Mouse (Mus musculus) lung, embryonic 15.5 days (tissue): Measurements from ENCODE around the gene Col7a1. TPM values are rescaled to one million over a fixed set of nuclear protein-coding genes. Genes with fewer than 3 reads are reported as not detected.

Experiments
- ATAC-seq: fragments of 200-750 bp; cut with Nextera tagmentation; 2 replicates; pipeline ENCODE4 v1.8.0; 2017; ENCODE audit warnings: moderate number of reproducible peaks, borderline replicate concordance; ENCODE audit not compliant: low FRiP score, low TSS enrichment; ENCODE audit errors: extremely low read depth
- H3K27ac ChIP-seq: fragments of 300-500 bp; sonication (generic); 2 replicates; pipeline ENCODE4 v1.5.1; 2015; ENCODE audit warnings: moderate library complexity, mild to moderate bottlenecking, inconsistent platforms
- H3K27me3 ChIP-seq: fragments of 300-500 bp; sonication (generic); 2 replicates; pipeline ENCODE4 v1.6.1; 2015; ENCODE audit warnings: inconsistent platforms
- H3K36me3 ChIP-seq: fragments of 300-500 bp; sonication (generic); 2 replicates; pipeline ENCODE4 v1.6.1; 2015; ENCODE audit warnings: inconsistent platforms
- H3K4me1 ChIP-seq: fragments of 300-500 bp; sonication (generic); 2 replicates; pipeline ENCODE4 v1.6.1; 2015; ENCODE audit warnings: inconsistent platforms
- H3K4me2 ChIP-seq: fragments of 300-500 bp; sonication (generic); 2 replicates; pipeline ENCODE4 v1.6.1; 2015; ENCODE audit warnings: inconsistent platforms, mild to moderate bottlenecking, moderate library complexity
- H3K4me3 ChIP-seq: fragments of 300-500 bp; sonication (generic); 2 replicates; pipeline ENCODE4 v1.5.1; 2015; ENCODE audit warnings: mild to moderate bottlenecking, inconsistent platforms
- H3K9ac ChIP-seq: fragments of 300-500 bp; sonication (generic); 2 replicates; pipeline ENCODE4 v1.6.1; 2015; ENCODE audit warnings: inconsistent platforms
- H3K9me3 ChIP-seq: fragments of 300-500 bp; sonication (generic); 2 replicates; pipeline ENCODE4 v1.6.1; 2016; ENCODE audit warnings: inconsistent platforms
- WGBS: fragments of 180-500 bp; shearing (Covaris S2); methylation state at CpG from one replicate; pipeline ENCODE4 v1.1.7; 2015; 5-methylcytosine and 5-hydroxymethylcytosine counted together
- polyA plus RNA-seq: library from polyadenylated mRNA; unstranded; fragments of >200 nt; fragmentation: Nextera tagmentation; extraction: Ambion mirVana; gene quantifications from 2 replicates; pipeline ENCODE4 v1.2.1, GENCODE M21; 2015

The Col7a1 gene
- polyA plus RNA-seq, 1 experiment from 2014 or later: 1.0 TPM

DNA sequence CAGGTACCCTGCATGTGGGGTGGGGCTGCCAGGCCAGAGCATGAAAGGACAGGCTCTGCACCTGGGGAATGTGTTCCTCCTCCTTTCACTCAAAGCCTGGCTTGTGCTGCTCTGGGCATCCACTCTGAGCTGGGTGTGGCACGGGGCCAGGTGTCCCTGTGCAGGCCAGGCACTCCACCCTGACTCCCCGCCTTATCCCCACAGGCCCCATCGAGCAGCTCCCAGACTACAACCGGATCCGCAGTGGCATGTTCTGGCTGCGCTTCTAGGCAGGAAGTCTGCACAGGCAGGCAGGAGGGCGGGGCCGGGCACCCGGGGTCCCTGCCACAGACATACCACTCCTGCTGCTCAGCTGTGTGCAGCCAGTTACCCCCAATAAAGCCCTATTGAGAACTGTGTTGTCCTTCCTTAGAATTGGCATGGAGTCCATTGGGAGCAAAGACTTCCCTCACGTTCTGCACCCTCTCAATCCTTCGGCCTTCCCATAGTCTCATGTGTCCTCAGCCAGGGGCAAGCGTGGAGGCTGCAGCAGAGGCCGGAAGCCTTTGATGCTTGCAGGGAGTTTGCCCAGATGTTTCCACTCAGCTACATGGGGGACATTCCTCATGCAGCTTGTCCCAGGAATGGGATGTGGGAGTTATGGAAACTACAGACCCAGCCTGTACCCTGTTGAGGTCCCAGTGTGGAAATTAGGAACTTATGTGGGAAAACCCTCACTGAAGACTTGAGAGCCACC lies 4.0 kb upstream of the Col7a1 start:
- ATAC-seq: peak; percentile 61; the same call in 1 of the 2 replicates
- peaks cover 14% of the 10 kb centered on the region; the same call in 1 of the 2 replicates for H3K27me3 ChIP-seq
- no peak overlapping the region for H3K9ac ChIP-seq
- peaks cover 61% of the 10 kb centered on the region for H3K36me3 ChIP-seq
- WGBS: 57% methylated on average over 13 of the region's 13 CpGs
- no peak overlapping the region for H3K4me2 ChIP-seq
- no peaks in the 10 kb centered on the region for H3K9me3 ChIP-seq
- peaks cover 10% of the 10 kb centered on the region; the same call in 1 of the 2 replicates for H3K4me1 ChIP-seq
- peak overlapping the region; percentile 68 for H3K27ac ChIP-seq
- no peak overlapping the region for H3K4me3 ChIP-seq

DNA sequence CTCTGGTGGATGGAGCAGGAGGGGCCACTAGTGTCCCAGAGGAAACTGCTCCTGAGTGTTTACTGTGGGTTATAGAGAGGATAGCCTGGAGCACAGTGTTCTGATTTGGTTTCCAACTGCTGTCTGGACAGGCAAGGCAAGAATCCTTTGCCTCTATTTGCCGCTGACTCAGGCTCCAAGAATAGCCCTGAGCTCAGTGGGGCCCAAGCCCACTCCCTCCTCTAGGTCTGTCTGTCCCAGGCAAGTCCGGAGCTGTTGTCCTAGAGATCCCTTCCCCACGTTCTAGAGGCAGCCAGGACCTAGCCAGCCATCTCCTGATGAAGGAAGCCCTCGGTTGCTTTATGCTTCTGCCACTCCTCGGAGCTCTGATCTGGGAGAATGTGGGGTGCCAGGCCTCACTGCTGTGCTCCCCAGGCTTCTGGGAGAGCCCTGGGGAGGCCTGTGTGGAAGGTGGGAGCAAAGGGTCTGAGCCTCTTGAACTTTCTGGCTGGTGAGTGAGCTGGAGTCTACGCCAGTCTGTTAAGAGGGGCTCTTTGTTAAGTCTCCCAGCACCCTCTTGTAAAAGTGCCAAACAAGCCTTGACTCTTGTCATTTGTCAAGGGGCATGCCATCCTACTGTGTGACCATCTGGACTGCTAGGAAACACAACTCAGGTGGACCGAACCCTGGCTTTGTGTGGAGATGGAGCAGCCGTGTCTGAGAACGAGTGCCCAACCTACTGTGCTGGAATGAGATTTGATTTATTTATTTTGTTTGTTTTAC lies 3.2 kb upstream of the Col7a1 start:
- H3K4me1 ChIP-seq: peaks cover 10% of the 10 kb centered on the region; the same call in 1 of the 2 replicates
- WGBS: 84% methylated on average over 9 of the region's 9 CpGs
- H3K9me3 ChIP-seq: no peaks in the 10 kb centered on the region
- peaks cover 53% of the 10 kb centered on the region for H3K36me3 ChIP-seq
- peaks cover 14% of the 10 kb centered on the region; the same call in 1 of the 2 replicates for H3K27me3 ChIP-seq
- no peak overlapping the region for H3K4me2 ChIP-seq
- peak overlapping the region; percentile 68 for H3K27ac ChIP-seq
- H3K9ac ChIP-seq: no peak overlapping the region
- ATAC-seq: no peak
- no peak overlapping the region for H3K4me3 ChIP-seq

- no peak overlapping the region for H3K9ac ChIP-seq
- H3K27me3 ChIP-seq: peaks cover 14% of the 10 kb centered on the region; the same call in 1 of the 2 replicates
- H3K9me3 ChIP-seq: no peaks in the 10 kb centered on the region
- no peak overlapping the region for H3K4me2 ChIP-seq
- 0 out of 2 replicates have a peak, but pooled peaks cover 3% of the 10 kb centered on the region for H3K4me1 ChIP-seq
- 75% methylated on average over 11 of the region's 11 CpGs for WGBS
- H3K27ac ChIP-seq: no peak overlapping the region
- H3K36me3 ChIP-seq: peaks cover 6% of the 10 kb centered on the region
- ATAC-seq: no peak
- no peak overlapping the region for H3K4me3 ChIP-seq
These were observed 1.9 kb downstream of the Col7a1 start for GRCm38 (mm10) chr9:108955241-108955640.

DNA sequence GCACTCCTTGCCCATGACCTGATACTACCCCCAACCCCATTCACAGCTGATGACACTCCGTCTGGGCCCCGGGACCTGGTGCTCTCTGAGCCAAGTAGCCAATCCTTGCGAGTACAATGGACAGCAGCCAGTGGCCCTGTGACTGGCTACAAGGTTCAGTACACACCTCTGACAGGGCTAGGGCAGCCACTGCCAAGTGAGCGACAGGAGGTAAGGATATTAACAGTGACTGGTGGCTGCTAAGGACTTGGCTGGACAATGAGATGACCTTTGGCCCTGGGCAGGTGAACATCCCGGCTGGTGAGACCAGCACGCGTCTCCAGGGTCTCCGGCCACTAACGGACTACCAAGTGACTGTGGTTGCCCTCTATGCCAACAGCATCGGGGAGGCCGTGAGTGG lies 2.5 kb downstream of the Col7a1 start:
- no peak overlapping the region for H3K27ac ChIP-seq
- WGBS: 83% methylated on average over 11 of the region's 11 CpGs
- H3K4me1 ChIP-seq: 0 out of 2 replicates have a peak, but pooled peaks cover 3% of the 10 kb centered on the region
- H3K27me3 ChIP-seq: peaks cover 14% of the 10 kb centered on the region; the same call in 1 of the 2 replicates
- H3K4me2 ChIP-seq: no peak overlapping the region
- no peak for ATAC-seq
- no peak overlapping the region for H3K4me3 ChIP-seq
- no peaks in the 10 kb centered on the region for H3K9me3 ChIP-seq
- H3K9ac ChIP-seq: no peak overlapping the region
- peaks cover 2% of the 10 kb centered on the region; the same call in 1 of the 2 replicates for H3K36me3 ChIP-seq

DNA sequence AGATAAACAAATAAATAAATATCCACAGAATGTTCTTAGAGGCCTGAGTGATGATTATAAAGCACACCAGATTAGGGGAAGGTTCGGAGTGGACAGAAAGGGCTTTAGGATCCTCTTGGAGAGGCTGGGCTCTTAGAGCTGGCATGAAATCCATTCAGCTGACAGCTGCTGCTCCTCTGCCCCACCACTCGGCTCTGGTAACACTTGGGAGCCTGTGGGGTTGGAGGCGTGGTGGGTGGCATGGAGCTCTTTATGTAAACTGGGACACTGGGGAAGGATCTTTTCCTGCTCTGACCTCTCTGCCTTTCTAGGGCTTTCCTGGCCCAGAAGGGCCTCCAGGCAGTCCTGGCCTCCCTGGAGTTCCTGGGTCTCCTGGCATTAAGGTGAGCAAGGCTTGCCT lies 10.2 kb downstream of the Col7a1 start:
- no peaks in the 10 kb centered on the region for H3K4me1 ChIP-seq
- no peak overlapping the region for H3K4me2 ChIP-seq
- no peak overlapping the region for H3K27ac ChIP-seq
- no peaks in the 10 kb centered on the region for H3K36me3 ChIP-seq
- no peaks in the 10 kb centered on the region for H3K9me3 ChIP-seq
- no peaks in the 10 kb centered on the region for H3K27me3 ChIP-seq
- no peak for ATAC-seq
- no peak overlapping the region for H3K4me3 ChIP-seq
- no peak overlapping the region for H3K9ac ChIP-seq
- 49% methylated on average over 3 of the region's 3 CpGs for WGBS

DNA sequence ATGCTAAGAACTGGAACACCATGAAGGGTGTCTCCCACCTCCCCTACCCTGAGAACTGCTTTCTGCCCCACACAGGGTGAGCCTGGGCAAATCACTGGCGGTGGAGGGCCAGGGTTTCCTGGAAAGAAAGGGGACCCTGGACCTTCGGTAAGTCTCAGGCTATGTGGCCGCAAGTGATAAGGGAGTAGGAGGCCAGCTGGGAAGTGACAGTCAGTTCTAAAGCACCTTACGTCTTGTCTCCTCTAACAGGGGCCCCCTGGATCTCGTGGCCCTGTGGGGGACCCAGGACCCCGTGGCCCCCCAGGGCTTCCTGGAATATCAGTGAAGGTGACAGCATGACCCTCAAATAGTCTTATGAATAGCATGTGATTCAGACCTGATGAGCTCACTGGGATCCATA lies 11.0 kb downstream of the Col7a1 start:
- H3K9ac ChIP-seq: no peak overlapping the region
- no peaks in the 10 kb centered on the region for H3K4me1 ChIP-seq
- no peaks in the 10 kb centered on the region for H3K36me3 ChIP-seq
- H3K27me3 ChIP-seq: no peaks in the 10 kb centered on the region
- WGBS: 66% methylated on average over 6 of the region's 6 CpGs
- no peak overlapping the region for H3K4me2 ChIP-seq
- H3K27ac ChIP-seq: no peak overlapping the region
- no peak overlapping the region for H3K4me3 ChIP-seq
- no peaks in the 10 kb centered on the region for H3K9me3 ChIP-seq
- ATAC-seq: no peak

DNA sequence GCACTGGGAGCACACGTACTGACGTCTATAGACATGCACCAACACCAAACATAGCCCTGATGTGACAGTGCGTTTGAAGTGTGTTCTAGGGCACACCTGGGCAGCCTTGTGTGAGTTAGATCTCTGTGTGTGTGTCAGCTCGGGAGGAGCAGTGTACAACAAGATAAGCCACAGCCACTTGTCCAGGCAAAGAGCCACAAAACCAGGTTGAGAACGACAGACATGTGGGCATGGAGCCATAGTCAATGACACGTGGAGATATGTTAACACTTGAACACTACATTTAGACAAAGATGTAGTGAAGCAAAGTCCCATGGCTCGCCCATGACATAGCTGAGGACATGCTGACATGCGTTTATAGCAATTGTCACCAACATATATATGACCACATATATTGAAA lies 17.2 kb downstream of the Col7a1 start:
- H3K4me3 ChIP-seq: no peak overlapping the region
- H3K4me2 ChIP-seq: no peak overlapping the region
- H3K9me3 ChIP-seq: no peaks in the 10 kb centered on the region
- no peak overlapping the region for H3K27ac ChIP-seq
- no peaks in the 10 kb centered on the region for H3K36me3 ChIP-seq
- no peak overlapping the region for H3K9ac ChIP-seq
- no peaks in the 10 kb centered on the region for H3K27me3 ChIP-seq
- 72% methylated on average over 8 of the region's 8 CpGs for WGBS
- no peak for ATAC-seq
- no peaks in the 10 kb centered on the region for H3K4me1 ChIP-seq

DNA sequence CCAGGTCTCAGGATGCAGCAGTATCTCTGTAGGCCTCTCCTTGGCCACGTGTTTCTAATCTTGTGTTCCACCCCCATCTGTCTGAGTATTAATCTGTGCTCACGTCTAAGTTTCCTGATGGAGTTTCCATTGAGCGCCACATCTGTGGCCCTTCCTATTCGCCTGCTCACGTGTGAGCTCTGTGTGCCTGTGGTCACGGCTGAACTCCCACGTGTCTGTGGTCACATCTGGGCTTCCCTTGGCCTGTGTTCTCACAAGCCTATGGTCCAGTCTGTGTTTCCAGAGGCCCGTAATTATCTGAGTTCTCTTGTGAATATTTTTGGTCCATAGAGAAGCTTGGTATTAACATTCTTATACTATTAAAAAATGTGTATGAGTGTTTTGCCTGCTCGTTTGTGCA lies 23.1 kb downstream of the Col7a1 start:
- Histone ChIP-seq H3K27ac (no peak overlapping the region), H3K4me2 (no peak overlapping the region), H3K4me3 (no peak overlapping the region), H3K36me3 (no peaks in the 10 kb centered on the region), H3K4me1 (no peaks in the 10 kb centered on the region), H3K9me3 (no peaks in the 10 kb centered on the region), H3K27me3 (no peaks in the 10 kb centered on the region), H3K9ac (no peak overlapping the region)
- ATAC-seq: no peak
- 77% methylated on average over 9 of the region's 9 CpGs for WGBS

DNA sequence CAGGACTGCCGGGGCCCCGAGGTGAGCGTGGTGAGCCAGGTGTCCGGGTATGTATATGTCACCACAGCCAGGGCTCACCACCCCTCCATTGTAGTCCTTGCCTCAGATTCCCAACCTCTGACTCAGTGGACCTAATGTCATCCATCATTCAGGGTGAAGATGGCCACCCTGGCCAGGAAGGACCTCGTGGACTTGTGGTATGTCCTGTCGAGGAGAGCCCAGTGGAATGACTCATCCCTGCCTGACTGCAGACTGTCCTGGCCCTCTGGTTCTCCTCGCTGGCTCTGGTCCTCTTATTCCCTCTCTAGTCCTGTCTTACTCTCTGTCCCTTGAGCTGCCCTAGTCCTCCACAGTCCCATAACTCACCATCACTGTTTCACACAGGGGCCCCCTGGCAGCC lies 24.6 kb downstream of the Col7a1 start:
- H3K4me2 ChIP-seq: no peak overlapping the region
- no peaks in the 10 kb centered on the region for H3K27me3 ChIP-seq
- ATAC-seq: no peak
- no peaks in the 10 kb centered on the region for H3K36me3 ChIP-seq
- 65% methylated on average over 7 of the region's 7 CpGs for WGBS
- no peaks in the 10 kb centered on the region for H3K9me3 ChIP-seq
- no peak overlapping the region for H3K4me3 ChIP-seq
- no peak overlapping the region for H3K9ac ChIP-seq
- no peak overlapping the region for H3K27ac ChIP-seq
- no peaks in the 10 kb centered on the region for H3K4me1 ChIP-seq

DNA sequence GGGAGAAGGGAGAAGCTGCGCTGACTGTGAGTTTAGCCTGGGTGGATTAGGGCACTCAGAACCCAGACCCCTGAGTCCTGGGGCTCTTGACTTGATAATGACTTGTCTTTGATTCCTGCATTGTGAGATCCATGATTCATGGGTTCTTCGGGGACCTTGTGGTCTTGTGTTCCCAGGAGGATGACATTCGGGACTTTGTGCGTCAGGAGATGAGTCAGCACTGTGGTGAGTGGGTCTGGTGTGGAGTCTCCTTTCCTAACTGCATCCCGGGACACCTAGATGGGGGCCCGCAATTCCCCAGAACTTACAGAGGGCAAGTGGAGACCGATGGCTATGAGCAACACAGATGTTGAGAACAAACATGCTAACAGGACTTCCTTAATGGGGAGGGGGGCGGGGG lies 29.1 kb downstream of the Col7a1 start:
- Histone ChIP-seq H3K9me3 (no peaks in the 10 kb centered on the region), H3K9ac (no peak overlapping the region), H3K36me3 (no peaks in the 10 kb centered on the region), H3K27ac (no peak overlapping the region), H3K4me2 (no peak overlapping the region), H3K4me3 (no peak overlapping the region), H3K4me1 (no peaks in the 10 kb centered on the region), H3K27me3 (no peaks in the 10 kb centered on the region)
- no peak for ATAC-seq
- WGBS: 71% methylated on average over 8 of the region's 8 CpGs

DNA sequence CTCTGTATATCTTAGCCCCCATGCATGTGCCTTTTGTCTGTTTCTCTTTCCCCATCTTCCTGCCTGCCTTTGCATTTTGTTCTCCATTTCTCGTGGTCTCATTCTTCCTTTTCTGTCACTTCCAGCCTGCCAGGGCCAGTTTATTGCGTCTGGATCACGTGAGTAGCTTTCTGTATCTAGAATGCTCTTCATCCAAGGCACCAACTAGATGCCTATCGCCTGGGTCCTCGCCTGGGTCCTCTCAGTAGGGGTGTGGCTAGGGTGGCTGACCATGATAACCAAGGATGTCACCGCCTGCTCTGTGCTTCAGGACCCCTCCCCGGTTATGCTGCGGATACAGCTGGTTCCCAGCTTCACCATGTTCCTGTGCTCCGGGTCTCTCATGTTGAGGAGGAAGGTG lies 29.8 kb downstream of the Col7a1 start:
- no peaks in the 10 kb centered on the region for H3K9me3 ChIP-seq
- no peak overlapping the region for H3K4me3 ChIP-seq
- H3K4me2 ChIP-seq: no peak overlapping the region
- 69% methylated on average over 9 of the region's 9 CpGs for WGBS
- H3K4me1 ChIP-seq: peaks cover 6% of the 10 kb centered on the region; the same call in 1 of the 2 replicates
- H3K27me3 ChIP-seq: no peaks in the 10 kb centered on the region
- H3K27ac ChIP-seq: no peak overlapping the region
- no peaks in the 10 kb centered on the region for H3K36me3 ChIP-seq
- no peak for ATAC-seq
- no peak overlapping the region for H3K9ac ChIP-seq

DNA sequence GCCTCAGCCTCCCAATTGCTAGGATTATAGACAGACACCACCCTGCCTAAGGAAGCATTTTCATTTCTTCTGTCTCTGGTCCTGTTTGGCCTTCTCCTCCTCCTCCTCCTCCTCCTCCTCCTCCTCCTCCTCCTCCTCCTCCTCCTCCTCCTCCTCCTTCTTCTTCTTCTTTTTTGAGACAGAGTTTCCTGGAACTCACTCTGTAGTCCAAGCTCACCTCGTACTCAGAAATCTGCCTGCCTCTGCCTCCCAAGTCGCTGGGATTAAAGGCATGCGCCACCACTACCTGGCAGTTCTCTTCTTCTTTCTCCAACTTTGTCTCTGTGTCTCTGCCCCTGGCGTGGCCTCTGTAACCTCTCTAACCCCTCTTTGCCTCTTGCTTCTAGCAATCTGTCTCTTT lies 32.3 kb downstream of the Col7a1 start, which contains the start of gene Ucn2:
Gene Ucn2, plus strand, starts transcription at position 301 of the 400 bp plus-strand sequence.
- whole genome bisulfite sequencing: 72% methylated on average over 4 of the region's 4 CpGs
- Histone ChIP-seq H3K27me3 (no peaks in the 10 kb centered on the region), H3K4me1 (peaks cover 26% of the 10 kb centered on the region), H3K4me3 (no peak within 1 kb of the TSS), H3K4me2 (no peak within 1 kb of the TSS), H3K36me3 (no peaks in the 10 kb centered on the region), H3K9ac (no peak within 1 kb of the TSS), H3K27ac (no peak within 1 kb of the TSS), H3K9me3 (no peaks in the 10 kb centered on the region)
- no peak for ATAC-seq
